Mouse (Mus musculus): ENCODE data around the gene Gm42878. TPM values are rescaled to one million over a fixed set of nuclear protein-coding genes. Genes with fewer than 3 reads are reported as not detected.
A peak's percentile ranks its signal among the peaks of the same experiment; 100 is the strongest.

Gm42878 gene
- 0.47 TPM in 1 of 2 replicates, not detected in the other for polyA plus RNA-seq (2015; fragmentation: Nextera tagmentation; extraction: Ambion mirVana)

DNA sequence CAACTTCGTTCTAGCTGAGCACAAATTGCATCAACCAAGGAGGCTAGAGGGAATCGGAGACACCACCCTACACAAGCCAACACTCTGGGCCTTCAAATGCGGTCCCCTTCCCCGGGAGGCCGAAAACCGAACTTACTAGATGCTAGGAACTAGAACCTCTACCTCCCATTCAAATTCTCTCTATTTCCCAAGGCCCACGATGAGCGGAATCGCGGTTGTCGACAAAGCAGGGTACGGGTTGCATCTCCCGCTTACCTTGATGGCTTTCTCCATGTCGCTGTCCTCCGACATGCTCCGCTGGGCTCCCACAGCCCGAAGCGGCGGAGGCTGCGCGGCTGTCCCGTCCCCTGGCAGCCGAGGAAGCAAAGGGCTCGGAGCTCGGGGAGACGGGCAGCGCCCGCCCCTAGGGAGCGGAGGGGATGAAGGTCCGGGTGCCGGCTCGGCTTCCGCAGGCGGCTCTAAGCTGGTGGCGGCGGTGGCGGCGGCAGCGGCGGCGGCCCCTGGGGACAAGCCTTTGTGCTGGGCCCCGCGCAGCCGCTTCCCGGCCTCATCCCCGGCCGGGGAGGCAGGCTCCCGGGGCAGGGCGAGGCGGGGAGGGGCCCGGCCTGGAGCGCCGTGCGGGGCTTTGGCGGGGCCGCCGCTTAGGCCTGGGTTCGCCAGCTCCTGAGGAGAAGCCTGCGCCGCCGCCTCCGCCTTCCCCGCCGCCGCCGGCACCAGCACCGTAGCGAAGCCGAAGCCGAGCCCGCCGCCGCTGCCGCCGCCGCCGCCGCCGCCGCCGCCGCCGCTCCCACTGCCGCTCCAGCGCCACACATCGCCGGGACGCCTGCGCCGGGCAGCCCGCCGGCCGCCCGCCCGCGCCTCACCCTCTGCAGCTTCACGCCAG, at the start of gene Gm42878, which contains the start of gene Adam1a:
Gm42878 (minus strand) TSS at position 573 of the 883 bp plus-strand sequence.
Adam1a (minus strand) TSS at position 573 of the 883 bp plus-strand sequence.
- ATAC-seq (replicated peaks) = peak; percentile 69
- H3K4me2 ChIP-seq = peak within 1 kb of the TSS; percentile 63
- peak within 1 kb of the TSS; percentile 92 for H3K9ac ChIP-seq
- peak within 1 kb of the TSS; percentile 75 for H3K4me3 ChIP-seq
- H3K9me3 ChIP-seq = no peaks in the 10 kb centered on the region
- H3K4me1 ChIP-seq = peaks cover 38% of the 10 kb centered on the region
- under 1% methylated on average over 79 of the region's 97 CpGs for WGBS
- no peaks in the 10 kb centered on the region for H3K36me3 ChIP-seq (replicated peaks)
- H3K27ac ChIP-seq = peak within 1 kb of the TSS; percentile 98
- no peaks in the 10 kb centered on the region for H3K27me3 ChIP-seq (replicated peaks)

DNA sequence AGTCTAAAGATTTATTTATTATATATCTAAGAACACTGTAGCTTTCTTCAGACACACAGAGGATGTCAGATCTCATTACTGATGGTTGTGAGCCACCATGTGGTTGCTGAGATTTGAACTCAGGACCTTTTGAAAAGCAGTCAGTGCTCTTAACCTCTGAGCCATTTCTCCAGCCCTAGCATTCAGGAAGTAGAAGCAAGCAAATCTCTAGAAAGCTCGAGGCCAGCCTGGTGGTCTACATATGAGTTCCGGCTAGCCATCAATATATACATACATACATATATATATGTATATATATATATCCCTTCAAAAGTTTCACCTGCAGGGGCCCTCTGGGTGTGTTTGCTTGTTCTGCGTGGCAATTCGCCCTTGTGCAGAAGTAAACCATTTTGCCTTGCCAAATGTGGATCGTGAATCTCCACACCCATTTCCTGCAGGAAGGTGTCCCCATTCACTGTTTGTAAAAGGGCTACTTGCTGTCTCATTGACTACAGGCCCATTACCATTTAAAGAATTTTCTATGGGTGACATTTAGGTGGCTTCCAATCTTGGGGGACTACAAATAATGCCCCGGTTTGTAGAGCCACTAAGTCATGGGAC, 49.5 kb upstream of the Gm42878 start:
- no peaks in the 10 kb centered on the region for H3K9me3 ChIP-seq
- H3K4me3 ChIP-seq = 0 out of 2 replicates have a peak overlapping the region, but pooled peaks have one; percentile 77
- ATAC-seq (replicated peaks) = no peak
- H3K27me3 ChIP-seq (replicated peaks) = no peaks in the 10 kb centered on the region
- peak overlapping the region; percentile 98 for H3K4me2 ChIP-seq
- H3K9ac ChIP-seq = peak overlapping the region; percentile 75
- 86% methylated on average over 6 of the region's 6 CpGs for WGBS
- no peaks in the 10 kb centered on the region for H3K36me3 ChIP-seq (replicated peaks)
- peak overlapping the region; percentile 77; the same call in 1 of the 2 replicates for H3K27ac ChIP-seq
- peaks cover 30% of the 10 kb centered on the region for H3K4me1 ChIP-seq

GRCm38 (mm10) chr5:121593451-121594401, 48.4 kb upstream of the Gm42878 start, which contains the start of gene Aldh2:
Aldh2 (minus strand) TSS chr5:121593824.
- Histone ChIP-seq H3K4me3 (peak within 1 kb of the TSS; percentile 77), H3K27me3 (replicated peaks) (no peaks in the 10 kb centered on the region), H3K36me3 (replicated peaks) (no peaks in the 10 kb centered on the region), H3K4me1 (peaks cover 30% of the 10 kb centered on the region), H3K27ac (peak within 1 kb of the TSS; percentile 77), H3K9me3 (no peaks in the 10 kb centered on the region), H3K4me2 (peak within 1 kb of the TSS; percentile 98), H3K9ac (peak within 1 kb of the TSS; percentile 75)
- WGBS = 3% methylated on average over 47 of the region's 47 CpGs
- ATAC-seq (replicated peaks) = peak; percentile 84

- 4% methylated on average over 33 of the region's 33 CpGs for WGBS
- Histone ChIP-seq H3K36me3 (replicated peaks) (no peaks in the 10 kb centered on the region), H3K4me1 (peaks cover 30% of the 10 kb centered on the region), H3K9ac (peak overlapping the region; percentile 75), H3K27ac (peak overlapping the region; percentile 77), H3K4me3 (peak overlapping the region; percentile 77), H3K4me2 (peak overlapping the region; percentile 98), H3K9me3 (no peaks in the 10 kb centered on the region), H3K27me3 (replicated peaks) (no peaks in the 10 kb centered on the region)
- ATAC-seq (replicated peaks) = peak; percentile 41
These were observed 47.6 kb upstream of the Gm42878 start for GRCm38 (mm10) chr5:121592816-121593407.

DNA sequence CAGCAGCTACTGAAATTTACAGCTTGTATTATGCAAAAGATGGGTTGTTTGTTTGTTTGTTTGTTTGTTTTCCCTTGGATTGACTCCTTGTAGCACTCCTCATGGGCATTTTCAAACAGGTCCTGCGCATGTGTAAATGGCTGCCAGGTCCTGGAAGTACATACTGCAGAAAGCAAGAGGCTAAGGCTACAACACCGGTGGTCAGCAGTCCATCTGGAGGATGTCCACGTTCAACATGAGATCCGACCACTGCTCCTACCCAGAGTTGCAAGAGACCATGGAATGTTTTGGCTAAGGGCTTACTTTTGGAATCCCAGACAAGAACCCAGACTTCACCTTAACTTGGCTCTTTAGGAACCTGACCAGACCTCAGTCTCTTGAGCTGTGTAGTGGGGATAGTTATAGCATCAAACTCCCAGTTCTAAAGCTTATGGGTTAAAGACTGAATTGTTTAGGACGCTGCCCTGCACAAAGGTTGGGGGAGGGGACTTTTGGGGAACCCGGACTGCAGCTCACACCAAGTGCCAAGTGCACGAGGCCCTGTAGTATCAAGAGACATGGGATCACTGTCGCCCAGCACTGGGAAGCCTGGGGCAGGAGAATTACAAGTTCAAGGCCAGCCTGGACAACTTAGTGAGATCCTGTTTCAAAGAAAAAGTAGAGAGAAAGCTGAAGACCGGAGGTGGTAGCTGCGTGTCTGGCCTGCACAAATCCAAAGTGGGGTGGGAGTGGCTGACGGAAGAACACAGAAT, 47.0 kb upstream of the Gm42878 start:
- H3K4me1 ChIP-seq = peaks cover 30% of the 10 kb centered on the region
- H3K27me3 ChIP-seq (replicated peaks) = no peaks in the 10 kb centered on the region
- no peaks in the 10 kb centered on the region for H3K36me3 ChIP-seq (replicated peaks)
- 65% methylated on average over 11 of the region's 11 CpGs for WGBS
- H3K9me3 ChIP-seq = no peaks in the 10 kb centered on the region
- peak overlapping the region; percentile 98 for H3K4me2 ChIP-seq
- peak overlapping the region; percentile 77 for H3K4me3 ChIP-seq
- H3K27ac ChIP-seq = no peak overlapping the region
- no peak overlapping the region for H3K9ac ChIP-seq
- ATAC-seq (replicated peaks) = no peak

GRCm38 (mm10) chr5:121591417-121592063, 46.3 kb upstream of the Gm42878 start:
- ATAC-seq (replicated peaks) = no peak
- H3K36me3 ChIP-seq (replicated peaks) = no peaks in the 10 kb centered on the region
- H3K4me3 ChIP-seq = no peak overlapping the region
- no peaks in the 10 kb centered on the region for H3K9me3 ChIP-seq
- 75% methylated on average over 11 of the region's 11 CpGs for WGBS
- H3K4me1 ChIP-seq = peaks cover 30% of the 10 kb centered on the region
- no peak overlapping the region for H3K27ac ChIP-seq
- no peaks in the 10 kb centered on the region for H3K27me3 ChIP-seq (replicated peaks)
- no peak overlapping the region for H3K9ac ChIP-seq
- peak overlapping the region; percentile 98 for H3K4me2 ChIP-seq

- no peaks in the 10 kb centered on the region for H3K36me3 ChIP-seq (replicated peaks)
- H3K4me1 ChIP-seq = peaks cover 30% of the 10 kb centered on the region
- no peak overlapping the region for H3K4me2 ChIP-seq
- H3K9me3 ChIP-seq = no peaks in the 10 kb centered on the region
- H3K9ac ChIP-seq = no peak overlapping the region
- no peak overlapping the region for H3K27ac ChIP-seq
- ATAC-seq (replicated peaks) = no peak
- 90% methylated on average over 6 of the region's 6 CpGs for WGBS
- H3K4me3 ChIP-seq = no peak overlapping the region
- H3K27me3 ChIP-seq (replicated peaks) = no peaks in the 10 kb centered on the region
These were observed 44.6 kb upstream of the Gm42878 start for GRCm38 (mm10) chr5:121589928-121590327.

DNA sequence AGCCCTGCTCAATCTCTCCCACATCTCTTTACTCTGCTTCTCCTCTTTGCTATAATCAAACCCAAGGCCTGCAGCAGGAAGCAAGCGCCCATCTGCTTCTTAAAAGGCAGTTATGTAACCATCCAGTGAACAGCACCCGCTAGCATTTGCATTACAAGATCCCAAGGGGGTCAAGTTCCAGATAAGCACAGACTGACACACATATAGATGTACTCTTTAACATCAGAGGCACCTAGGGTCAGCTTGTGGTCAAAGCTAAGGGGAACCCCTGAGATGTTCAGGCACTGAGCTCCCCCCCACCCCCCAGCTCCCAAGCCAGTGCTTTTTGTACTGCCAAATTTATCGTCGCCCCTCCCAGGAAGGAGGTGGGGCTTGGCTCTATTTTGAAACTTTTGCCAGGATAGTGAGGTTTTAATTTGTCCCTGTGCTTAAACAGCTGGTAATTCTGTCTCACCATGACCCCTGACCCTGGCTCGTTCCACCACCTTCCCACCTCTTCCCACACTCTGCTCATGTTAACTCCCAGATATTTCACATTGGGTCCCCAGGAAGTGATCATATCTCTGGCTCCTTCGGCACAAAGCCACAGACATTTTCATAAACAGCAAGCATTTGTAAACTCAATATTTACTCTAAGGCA, 41.2 kb upstream of the Gm42878 start:
- Histone ChIP-seq H3K9me3 (no peaks in the 10 kb centered on the region), H3K27ac (no peak overlapping the region), H3K36me3 (replicated peaks) (no peaks in the 10 kb centered on the region), H3K4me3 (no peak overlapping the region), H3K4me1 (no peaks in the 10 kb centered on the region), H3K9ac (no peak overlapping the region), H3K27me3 (replicated peaks) (no peaks in the 10 kb centered on the region), H3K4me2 (no peak overlapping the region)
- WGBS = 76% methylated on average over 6 of the region's 6 CpGs
- ATAC-seq (replicated peaks) = no peak

DNA sequence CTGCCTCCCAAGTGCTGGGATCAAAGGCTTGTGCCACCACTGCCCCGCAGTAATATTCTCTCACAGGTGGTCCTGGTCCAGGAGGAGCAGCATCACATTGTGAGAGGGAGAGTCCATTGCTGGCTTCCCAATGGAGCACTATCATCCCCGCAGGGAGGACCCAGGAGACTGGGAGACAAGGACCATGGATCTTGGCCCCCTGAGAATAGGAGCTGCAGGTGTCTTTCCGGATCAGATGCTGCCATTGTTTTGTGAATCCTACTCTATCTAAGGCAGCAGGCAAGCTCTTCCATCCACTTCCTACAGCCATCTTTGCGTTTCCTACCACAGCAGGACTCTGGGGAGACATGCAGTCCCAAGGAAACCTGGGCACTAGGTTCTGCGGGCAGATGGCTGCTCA, 40.4 kb upstream of the Gm42878 start:
- Histone ChIP-seq H3K4me1 (no peaks in the 10 kb centered on the region), H3K4me3 (no peak overlapping the region), H3K36me3 (replicated peaks) (no peaks in the 10 kb centered on the region), H3K4me2 (no peak overlapping the region), H3K9me3 (no peaks in the 10 kb centered on the region), H3K27ac (no peak overlapping the region), H3K9ac (no peak overlapping the region), H3K27me3 (replicated peaks) (no peaks in the 10 kb centered on the region)
- ATAC-seq (replicated peaks) = no peak
- WGBS = 88% methylated on average over 5 of the region's 5 CpGs

DNA sequence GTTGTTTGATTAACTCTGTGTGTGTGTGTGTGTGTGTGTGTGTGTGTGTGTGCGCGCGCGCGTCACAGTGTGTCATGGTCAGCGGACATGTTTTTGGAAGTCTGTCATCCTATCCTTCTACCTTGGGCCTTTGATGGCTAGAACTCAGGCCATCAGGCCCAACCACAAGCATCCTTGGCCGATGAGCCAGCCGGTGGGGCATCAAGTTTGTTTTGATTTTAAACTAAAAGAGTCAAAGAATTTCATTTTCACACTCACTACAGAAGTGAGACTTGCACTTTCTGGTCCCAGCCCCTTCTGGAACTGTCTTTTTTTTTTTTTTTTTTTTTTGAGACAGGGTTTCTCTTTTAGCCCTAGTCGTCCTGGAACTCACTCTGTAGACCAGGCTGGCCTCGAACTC, 39.7 kb upstream of the Gm42878 start:
- Histone ChIP-seq H3K4me2 (no peak overlapping the region), H3K9ac (no peak overlapping the region), H3K27me3 (replicated peaks) (no peaks in the 10 kb centered on the region), H3K36me3 (replicated peaks) (peaks cover 2% of the 10 kb centered on the region; the same call in 1 of the 2 replicates), H3K27ac (no peak overlapping the region), H3K4me3 (no peak overlapping the region), H3K4me1 (no peaks in the 10 kb centered on the region), H3K9me3 (no peaks in the 10 kb centered on the region)
- WGBS = 95% methylated on average over 10 of the region's 10 CpGs
- no peak for ATAC-seq (replicated peaks)

Measured in midbrain, embryonic 15.5 days (tissue).